Mouse (Mus musculus) hindbrain, embryonic 12.5 days (tissue): ENCODE results near the gene Cd84. TPM values are rescaled to one million over a fixed set of nuclear protein-coding genes. Genes with fewer than 3 reads are reported as not detected.
"Not testable (repeated sequence)": the region's sequence is repeated elsewhere in the genome, so short reads cannot be mapped to it uniquely, and the experiment has no call there.

ENCODE experiments used
- ATAC-seq: fragments of 200-750 bp; cut with Nextera tagmentation; 2 replicates; pipeline ENCODE4 v1.8.0; 2017; ENCODE audit warnings: moderate TSS enrichment; ENCODE audit not compliant: low FRiP score
- H3K27ac ChIP-seq: fragments of 300-500 bp; sonication (generic); 2 replicates; pipeline ENCODE4 v1.5.1; 2016; ENCODE audit warnings: mild to moderate bottlenecking
- H3K27me3 ChIP-seq: fragments of 300-500 bp; sonication (generic); 2 replicates; pipeline ENCODE4 v1.6.1; 2016; ENCODE audit warnings: mild to moderate bottlenecking
- H3K36me3 ChIP-seq: fragments of 300-500 bp; sonication (generic); 2 replicates; pipeline ENCODE4 v1.6.1; 2016; ENCODE audit warnings: mild to moderate bottlenecking
- H3K4me1 ChIP-seq: fragments of 300-500 bp; sonication (generic); 2 replicates; pipeline ENCODE4 v1.6.1; 2016
- H3K4me2 ChIP-seq: fragments of 300-500 bp; sonication (generic); replicated peaks from 2 replicates; pipeline ENCODE4 v1.6.1; 2016; ENCODE audit warnings: mild to moderate bottlenecking
- H3K4me3 ChIP-seq: fragments of 300-500 bp; sonication (generic); 2 replicates; pipeline ENCODE4 v1.5.1; 2016; ENCODE audit warnings: mild to moderate bottlenecking
- H3K9ac ChIP-seq: fragments of 300-500 bp; sonication (generic); 2 replicates; pipeline ENCODE4 v1.6.1; 2016; ENCODE audit warnings: mild to moderate bottlenecking, moderate library complexity
- H3K9me3 ChIP-seq: fragments of 300-500 bp; sonication (generic); replicated peaks from 2 replicates; pipeline ENCODE4 v1.6.1; 2016; ENCODE audit warnings: mild to moderate bottlenecking
- WGBS: fragments of 180-500 bp; shearing (Covaris S2); methylation state at CpG from one replicate; pipeline ENCODE4 v1.1.7; 2016; 5-methylcytosine and 5-hydroxymethylcytosine counted together
- polyA plus RNA-seq: library from polyadenylated mRNA; unstranded; fragments of >200 nt; fragmentation: Nextera tagmentation; extraction: Ambion mirVana; gene quantifications from 2 replicates; pipeline ENCODE4 v1.2.1, GENCODE M21; 2016

The Cd84 gene
- polyA plus RNA-seq, 1 experiment from 2014 or later: 1.3 TPM

DNA sequence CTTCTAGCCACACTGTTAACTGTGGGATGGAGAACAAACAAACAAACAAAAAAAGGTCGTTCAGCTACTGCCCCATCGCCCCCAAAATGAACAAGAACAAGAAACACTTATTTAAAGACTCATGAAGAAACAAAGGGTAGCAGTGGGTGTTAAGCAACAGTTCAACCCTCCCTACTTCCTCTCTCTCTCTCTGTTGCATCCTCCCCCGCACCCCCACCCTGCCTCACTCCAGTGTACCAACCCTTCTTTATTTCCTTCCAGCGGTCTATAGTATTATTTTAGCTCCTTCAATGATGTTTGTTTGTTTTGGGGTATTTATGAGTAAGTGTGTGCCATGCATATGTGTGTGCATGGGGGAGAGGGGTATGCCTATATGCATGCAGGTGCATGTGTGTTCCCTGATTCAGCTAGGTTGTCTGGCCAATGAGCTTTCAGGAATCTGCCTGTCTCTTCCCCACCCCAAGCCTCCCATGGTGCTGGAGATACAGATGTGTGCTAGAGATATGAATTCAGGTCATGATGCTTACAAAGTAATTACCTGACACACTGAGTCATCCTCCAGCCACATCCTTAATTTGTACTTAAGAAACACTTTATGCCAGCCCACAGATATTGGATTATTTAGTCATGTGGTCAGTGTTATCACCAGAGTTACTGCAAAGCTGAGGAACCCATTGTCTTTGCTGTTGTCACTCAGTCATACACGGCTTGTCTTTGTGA, 5.7 kb downstream of the Cd84 start:
- no peaks in the 10 kb centered on the region for H3K4me1 ChIP-seq
- no peaks in the 10 kb centered on the region for H3K27me3 ChIP-seq
- H3K9ac ChIP-seq: no peak overlapping the region
- no peak for ATAC-seq
- 77% methylated on average over 5 of the region's 5 CpGs for WGBS
- H3K36me3 ChIP-seq: no peaks in the 10 kb centered on the region
- H3K4me3 ChIP-seq: no peak overlapping the region
- H3K27ac ChIP-seq: no peak overlapping the region
- no peaks in the 10 kb centered on the region for H3K9me3 ChIP-seq
- no peak overlapping the region for H3K4me2 ChIP-seq

DNA sequence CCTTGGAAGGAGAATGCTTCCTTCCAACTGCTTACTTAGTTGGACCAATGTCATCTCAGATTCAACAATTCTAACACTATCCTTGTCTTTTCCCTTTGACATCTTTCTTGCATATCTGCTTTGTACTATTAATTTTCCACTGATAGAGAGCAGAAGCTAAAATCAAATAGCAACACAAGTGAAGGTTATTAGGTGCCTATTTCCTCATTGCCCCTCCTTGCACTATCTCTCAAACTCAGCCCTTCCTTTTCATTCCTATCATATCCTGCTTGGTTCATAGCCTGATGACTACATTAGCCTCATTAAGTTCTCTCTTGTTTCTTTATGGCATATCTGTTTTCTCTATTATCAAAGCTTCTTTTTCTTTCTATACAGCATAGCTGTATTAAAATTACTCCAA, 8.7 kb downstream of the Cd84 start:
- no peak overlapping the region for H3K9ac ChIP-seq
- H3K4me1 ChIP-seq: no peaks in the 10 kb centered on the region
- H3K36me3 ChIP-seq: no peaks in the 10 kb centered on the region
- H3K9me3 ChIP-seq: no peaks in the 10 kb centered on the region
- no peaks in the 10 kb centered on the region for H3K27me3 ChIP-seq
- ATAC-seq: no peak
- no peak overlapping the region for H3K27ac ChIP-seq
- H3K4me3 ChIP-seq: no peak overlapping the region
- H3K4me2 ChIP-seq: no peak overlapping the region

DNA sequence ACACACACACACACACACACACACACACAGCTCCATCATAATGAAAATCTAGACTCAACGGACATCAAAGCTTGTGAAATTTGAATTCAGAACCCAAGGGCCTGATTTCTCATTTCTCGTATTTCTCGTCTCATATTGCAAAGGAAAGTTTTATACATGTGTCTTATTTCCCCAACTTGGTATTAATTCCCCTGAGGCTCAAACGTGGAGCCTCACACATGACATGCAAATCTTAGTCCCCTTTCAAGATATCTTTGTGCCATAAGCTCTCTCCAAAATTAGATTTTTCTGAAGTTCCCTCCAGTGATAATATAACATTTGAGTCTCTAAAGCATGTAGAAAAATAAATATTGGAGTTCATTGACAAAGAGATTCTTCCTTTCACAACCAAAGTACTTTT, 9.3 kb downstream of the Cd84 start:
- ATAC-seq: no peak
- Histone ChIP-seq H3K4me1 (no peaks in the 10 kb centered on the region), H3K27ac (no peak overlapping the region), H3K9ac (no peak overlapping the region), H3K4me2 (no peak overlapping the region), H3K9me3 (no peaks in the 10 kb centered on the region), H3K27me3 (no peaks in the 10 kb centered on the region), H3K4me3 (no peak overlapping the region), H3K36me3 (no peaks in the 10 kb centered on the region)
- 86% methylated on average over 4 of the region's 4 CpGs for WGBS

DNA sequence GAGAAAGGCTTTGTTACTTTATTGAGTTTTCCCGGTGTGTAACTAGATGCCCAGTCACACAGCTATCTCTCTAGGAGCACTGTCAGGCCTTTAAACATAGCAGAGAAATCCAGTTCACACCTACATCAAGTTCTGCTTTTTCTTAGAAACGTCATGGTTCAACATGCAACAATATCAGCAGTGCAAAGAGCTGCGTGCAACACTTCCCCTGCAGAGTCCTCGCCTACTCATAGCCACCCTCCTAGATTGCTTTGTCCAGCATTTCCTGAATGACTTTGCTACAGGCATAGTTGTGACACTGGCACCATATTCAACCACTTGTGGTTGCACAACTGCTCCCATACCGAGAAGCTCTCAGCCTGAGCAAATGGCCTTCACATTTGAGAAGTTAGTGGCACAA, 10.0 kb downstream of the Cd84 start:
- no peak overlapping the region for H3K9ac ChIP-seq
- no peak for ATAC-seq
- no peak overlapping the region for H3K27ac ChIP-seq
- H3K36me3 ChIP-seq: no peaks in the 10 kb centered on the region
- no peaks in the 10 kb centered on the region for H3K27me3 ChIP-seq
- H3K4me3 ChIP-seq: no peak overlapping the region
- H3K4me2 ChIP-seq: no peak overlapping the region
- 87% methylated on average over 5 of the region's 5 CpGs for WGBS
- H3K9me3 ChIP-seq: no peaks in the 10 kb centered on the region
- H3K4me1 ChIP-seq: no peaks in the 10 kb centered on the region

DNA sequence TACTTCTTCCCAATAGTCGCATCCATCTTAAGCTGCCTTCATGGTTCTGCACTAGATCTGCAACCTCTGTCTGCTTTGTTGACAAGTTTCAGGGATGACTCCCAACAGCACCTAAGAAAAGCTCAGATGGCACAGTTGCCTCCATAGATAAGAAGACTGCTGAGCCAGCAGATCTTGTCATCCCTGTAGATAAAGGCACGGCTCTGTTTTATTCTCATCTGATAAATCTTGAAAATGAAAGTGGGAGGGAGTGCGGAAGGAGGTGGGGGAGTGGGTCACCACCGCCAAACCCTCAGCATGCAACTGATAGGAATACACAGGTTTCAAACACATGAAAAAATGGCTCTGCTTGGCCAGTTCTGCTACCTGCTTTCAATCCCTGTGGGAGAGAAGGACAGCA, 26.0 kb downstream of the Cd84 start:
- H3K36me3 ChIP-seq: no peaks in the 10 kb centered on the region
- H3K9ac ChIP-seq: no peak overlapping the region
- H3K4me2 ChIP-seq: no peak overlapping the region
- no peak overlapping the region for H3K27ac ChIP-seq
- H3K9me3 ChIP-seq: no peaks in the 10 kb centered on the region
- H3K4me3 ChIP-seq: no peak overlapping the region
- H3K27me3 ChIP-seq: no peaks in the 10 kb centered on the region
- WGBS: 91% methylated on average over 4 of the region's 4 CpGs
- ATAC-seq: no peak
- H3K4me1 ChIP-seq: no peaks in the 10 kb centered on the region

DNA sequence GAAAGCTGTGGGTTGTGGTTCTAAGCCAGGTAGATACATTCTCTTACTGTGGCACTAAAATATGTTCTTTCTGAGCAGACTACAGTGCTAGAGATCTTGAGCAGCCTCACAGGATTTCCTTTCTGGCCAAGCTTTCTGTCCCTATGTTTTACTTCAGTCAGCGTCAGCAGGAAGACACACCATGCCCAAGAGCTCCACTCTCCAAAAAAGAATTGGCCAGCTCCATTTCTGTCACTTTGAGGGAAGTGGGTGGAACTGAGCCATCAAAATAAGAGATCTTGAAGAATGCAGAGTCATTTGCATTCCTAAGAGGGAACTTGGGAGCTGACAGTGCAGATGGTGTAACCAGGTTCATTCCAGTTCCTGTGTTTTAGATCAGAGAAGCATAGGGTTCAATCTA, 47.5 kb downstream of the Cd84 start:
- 86% methylated on average over 1 of the region's 1 CpGs for WGBS

DNA sequence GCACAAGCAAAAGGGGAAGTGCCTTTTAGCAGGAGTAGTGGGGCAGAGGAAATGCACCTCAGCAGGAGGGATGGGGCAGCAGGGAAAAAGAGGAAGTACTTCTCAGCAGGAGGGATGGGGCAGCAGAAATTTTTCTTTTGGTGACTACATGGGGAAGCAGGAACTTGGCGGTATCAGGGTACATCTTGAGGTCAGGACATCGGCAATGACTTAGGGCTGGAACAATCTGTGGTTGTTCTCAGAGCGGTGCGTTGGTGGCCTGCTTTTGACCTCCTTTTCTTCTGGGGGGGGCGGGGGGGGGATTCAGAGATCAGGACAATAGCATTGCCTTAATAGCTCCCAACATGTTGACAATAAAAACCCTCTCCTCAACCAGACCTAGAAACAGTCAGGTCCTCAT, 55.9 kb downstream of the Cd84 start, which contains the start of gene Gm10521:
TSS of gene Gm10521 (plus strand) at position 301 of the 400 bp plus-strand sequence.
- not testable (repeated sequence) for H3K4me3 ChIP-seq, H3K9me3 ChIP-seq, H3K36me3 ChIP-seq, H3K27me3 ChIP-seq, H3K27ac ChIP-seq, H3K4me2 ChIP-seq, ATAC-seq, H3K9ac ChIP-seq, H3K4me1 ChIP-seq
- 84% methylated on average over 5 of the region's 5 CpGs for WGBS

More for the DNA sequence above, 47.5 kb downstream of the Cd84 start:
- Histone ChIP-seq H3K27me3 (no peaks in the 10 kb centered on the region), H3K36me3 (no peaks in the 10 kb centered on the region), H3K4me2 (no peak overlapping the region), H3K27ac (no peak overlapping the region), H3K4me3 (no peak overlapping the region), H3K9ac (no peak overlapping the region), H3K9me3 (no peaks in the 10 kb centered on the region), H3K4me1 (no peaks in the 10 kb centered on the region)
- no peak for ATAC-seq

DNA sequence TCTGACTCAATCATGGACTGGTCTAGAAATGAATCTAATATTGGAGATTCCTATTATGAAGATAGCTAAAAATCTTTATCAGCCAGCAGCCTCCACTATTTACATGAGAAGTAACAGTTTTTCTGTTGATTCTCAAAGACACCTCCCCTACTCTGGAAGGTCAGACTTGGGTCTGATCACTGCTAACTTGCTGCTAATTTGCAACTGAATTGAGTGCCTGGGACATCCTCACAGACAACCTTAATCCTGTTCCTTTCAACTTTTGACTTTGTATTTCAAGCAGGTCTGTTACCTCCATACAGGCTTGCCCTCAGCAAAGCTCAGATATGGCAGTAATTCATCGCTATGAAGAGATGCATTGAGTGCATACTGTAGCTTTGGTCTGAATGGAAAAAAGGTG, 64.5 kb downstream of the Cd84 start:
- Histone ChIP-seq H3K4me2 (no peak overlapping the region), H3K9me3 (peaks cover under 1% of the 10 kb centered on the region; the same call in 1 of the 2 replicates), H3K27ac (no peak overlapping the region), H3K4me1 (no peaks in the 10 kb centered on the region), H3K36me3 (no peaks in the 10 kb centered on the region), H3K9ac (no peak overlapping the region), H3K27me3 (no peaks in the 10 kb centered on the region), H3K4me3 (no peak overlapping the region)
- no peak for ATAC-seq
- 78% methylated on average over 1 of the region's 1 CpGs for WGBS

DNA sequence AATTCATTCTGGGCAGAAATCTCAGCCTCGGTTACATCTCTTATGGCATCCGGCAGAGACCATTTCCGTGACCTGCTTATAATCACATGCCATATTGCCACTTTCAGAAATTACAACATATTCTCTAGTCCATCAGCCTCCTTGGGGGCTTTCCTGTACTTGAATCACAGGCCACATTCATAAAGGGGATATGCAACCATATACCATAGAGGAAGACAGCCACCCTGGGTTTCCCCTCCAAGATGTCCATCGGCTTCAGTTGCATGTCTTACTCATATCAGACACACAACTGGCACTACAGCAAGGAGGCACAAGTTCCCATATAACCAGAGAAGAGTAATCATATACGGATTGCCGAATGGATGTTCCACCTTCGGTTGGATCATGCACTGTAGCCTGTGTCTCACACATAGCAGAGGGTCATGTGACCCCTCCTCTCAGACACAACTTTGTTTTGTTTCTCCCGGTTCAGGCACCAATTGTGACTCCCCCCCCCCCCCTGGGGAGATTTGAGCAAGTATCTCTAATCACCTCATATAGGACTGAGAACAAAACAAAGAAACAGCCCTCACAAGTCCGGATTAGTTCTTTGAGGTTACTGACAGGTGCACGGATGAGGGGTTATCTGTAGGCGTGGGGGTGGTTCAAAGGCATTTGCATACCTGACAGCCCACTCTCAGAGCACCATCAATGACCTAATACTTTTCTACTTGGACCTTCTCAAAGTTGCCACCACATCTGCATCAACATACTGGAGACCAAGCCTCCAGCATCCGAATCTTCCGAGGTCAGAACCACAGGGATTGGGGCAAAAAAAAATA, 76.4 kb downstream of the Cd84 start:
- Histone ChIP-seq H3K9ac (no peak overlapping the region), H3K4me1 (no peaks in the 10 kb centered on the region), H3K4me2 (no peak overlapping the region), H3K27me3 (no peaks in the 10 kb centered on the region), H3K27ac (no peak overlapping the region), H3K4me3 (no peak overlapping the region), H3K9me3 (no peaks in the 10 kb centered on the region; the same call in 1 of the 2 replicates), H3K36me3 (no peaks in the 10 kb centered on the region)
- 83% methylated on average over 13 of the region's 13 CpGs for WGBS
- no peak for ATAC-seq

DNA sequence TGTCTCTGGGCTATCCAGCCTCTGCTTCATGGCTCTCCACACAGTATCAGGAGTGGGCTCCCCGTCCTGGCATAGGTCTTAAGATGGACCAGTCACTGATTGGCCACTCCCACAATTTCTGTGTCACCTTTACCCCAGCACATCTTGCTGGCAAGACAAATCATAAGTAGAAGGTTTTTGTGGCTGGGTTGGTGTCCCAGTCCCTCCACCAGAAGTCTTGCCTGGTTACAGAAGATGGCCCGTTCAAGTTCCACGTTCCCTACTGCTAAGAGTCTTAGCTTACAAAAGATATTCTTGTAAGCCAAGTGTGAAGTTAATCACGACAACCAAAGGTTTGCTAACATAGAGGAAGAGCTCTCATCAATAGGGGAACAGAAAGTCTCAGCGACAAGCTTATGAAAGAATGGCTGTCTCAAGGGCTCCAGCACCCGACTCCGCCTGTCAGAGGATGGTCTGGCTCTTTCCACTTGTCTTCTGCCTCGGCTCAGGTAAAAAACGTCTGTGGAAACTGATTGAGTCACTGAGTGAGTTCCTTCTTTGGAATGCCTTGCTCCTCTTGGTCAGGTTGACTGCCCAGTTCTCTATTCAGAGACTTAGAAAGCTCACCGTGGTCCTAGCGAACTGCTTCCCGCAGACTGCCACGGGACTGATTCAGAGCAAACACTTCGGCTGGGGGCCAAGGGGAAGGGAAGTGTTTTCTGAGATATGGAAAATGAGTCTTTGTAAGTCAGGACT, 78.0 kb downstream of the Cd84 start, which contains the start of gene Slamf6:
TSS of gene Slamf6 (plus strand) at position 211 of the 735 bp plus-strand sequence.
- H3K27ac ChIP-seq: no peak within 1 kb of the TSS
- H3K4me2 ChIP-seq: no peak within 1 kb of the TSS
- no peaks in the 10 kb centered on the region for H3K9me3 ChIP-seq
- H3K36me3 ChIP-seq: no peaks in the 10 kb centered on the region
- no peak for ATAC-seq
- no peak within 1 kb of the TSS for H3K4me3 ChIP-seq
- H3K27me3 ChIP-seq: no peaks in the 10 kb centered on the region
- 87% methylated on average over 14 of the region's 14 CpGs for WGBS
- H3K9ac ChIP-seq: no peak within 1 kb of the TSS
- H3K4me1 ChIP-seq: no peaks in the 10 kb centered on the region

DNA sequence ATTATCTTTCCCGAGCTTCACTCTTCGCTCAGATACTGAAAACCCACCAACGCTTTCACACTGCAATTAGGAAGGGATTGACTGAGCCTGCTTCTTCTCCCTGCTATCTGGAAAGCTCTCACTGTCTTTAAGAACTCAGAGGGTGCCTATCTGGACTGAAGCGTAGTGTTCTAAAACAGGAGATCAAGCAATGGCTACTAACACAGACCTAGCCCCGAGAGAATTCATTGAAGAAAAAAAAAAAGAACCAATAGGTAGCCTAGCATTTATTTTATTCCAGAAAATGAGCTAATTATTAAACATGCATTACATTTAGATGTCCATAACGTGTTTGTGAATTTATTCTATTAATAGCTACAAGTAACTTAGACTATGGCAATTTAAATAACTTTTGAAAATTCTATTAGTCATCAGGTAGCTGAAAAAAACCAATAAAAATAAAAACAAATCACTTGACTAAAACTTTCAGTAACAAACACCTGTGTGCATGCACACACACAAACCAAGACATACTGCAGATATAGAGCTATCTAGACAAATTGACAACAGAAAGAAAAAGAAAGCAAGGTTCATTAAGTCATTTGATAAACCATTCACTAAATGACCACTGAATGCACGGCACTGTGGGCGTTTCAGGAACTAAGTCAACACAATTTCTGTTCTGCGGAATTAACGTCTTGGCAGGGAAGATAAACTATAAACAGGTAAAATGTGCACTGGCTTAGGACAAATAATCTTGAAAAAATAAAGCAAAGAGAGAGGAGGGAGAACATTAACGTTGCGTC, 78.8 kb downstream of the Cd84 start:
- no peak overlapping the region for H3K4me3 ChIP-seq
- no peak overlapping the region for H3K27ac ChIP-seq
- no peaks in the 10 kb centered on the region for H3K27me3 ChIP-seq
- no peak overlapping the region for H3K9ac ChIP-seq
- no peaks in the 10 kb centered on the region for H3K36me3 ChIP-seq
- H3K9me3 ChIP-seq: no peaks in the 10 kb centered on the region
- H3K4me2 ChIP-seq: no peak overlapping the region
- WGBS: 88% methylated on average over 12 of the region's 12 CpGs
- H3K4me1 ChIP-seq: no peaks in the 10 kb centered on the region
- no peak for ATAC-seq

DNA sequence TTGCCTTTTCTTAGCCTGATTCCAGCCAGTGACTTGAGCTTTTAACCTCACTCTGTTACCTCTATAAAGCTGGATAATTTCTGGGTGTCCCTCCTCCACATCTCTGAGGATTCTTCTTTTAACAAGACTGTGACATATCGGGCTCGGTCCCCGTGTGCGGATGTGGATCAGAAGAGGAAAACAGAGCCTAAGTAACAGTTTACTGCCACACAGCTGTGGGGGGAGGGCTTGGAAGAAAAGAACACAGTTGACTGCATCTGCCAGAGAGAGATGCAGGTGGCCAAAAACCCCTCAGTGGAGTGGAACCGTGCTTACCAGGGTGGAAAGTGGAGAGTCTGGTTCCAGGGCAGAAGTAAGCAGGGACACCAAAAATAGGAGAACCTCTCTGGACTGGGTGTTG, 79.7 kb downstream of the Cd84 start:
- Histone ChIP-seq H3K27ac (no peak overlapping the region), H3K9ac (no peak overlapping the region), H3K36me3 (no peaks in the 10 kb centered on the region), H3K4me3 (no peak overlapping the region), H3K4me1 (no peaks in the 10 kb centered on the region), H3K4me2 (no peak overlapping the region), H3K9me3 (no peaks in the 10 kb centered on the region), H3K27me3 (no peaks in the 10 kb centered on the region)
- 92% methylated on average over 5 of the region's 5 CpGs for WGBS
- no peak for ATAC-seq
